Mouse (Mus musculus): ENCODE measurements at regions not wholly inside any gene's neighbourhood (a gene's known extent, or its start where the extent isn't known, plus 50 kb on each side); places are given as distances from the start of the nearest gene placed in this dataset.

- no peak overlapping the region for H3K9ac ChIP-seq (ENCODE audit: low read length)
- H3K4me3 ChIP-seq (ENCODE audit: low read length), result no peak overlapping the region
- H3K4me1 ChIP-seq (replicated peaks; ENCODE audit: control insufficient read depth, insufficient read depth, low read length), result no peaks in the 10 kb centered on the region
- H3K36me3 ChIP-seq (ENCODE audit: control insufficient read depth, insufficient read depth, low read length), result no peaks in the 10 kb centered on the region
- H3K9me3 ChIP-seq (ENCODE audit: control insufficient read depth, low read length), result no peaks in the 10 kb centered on the region
- no peaks in the 10 kb centered on the region for H3K27me3 ChIP-seq (ENCODE audit: control insufficient read depth, insufficient read depth, low read depth, low read length)
- H3K27ac ChIP-seq (ENCODE audit: low read length), result no peak overlapping the region
- no peak for ATAC-seq (ENCODE audit: low read depth)
- H3K4me2 ChIP-seq (ENCODE audit: low read depth, low read length), result no peak overlapping the region
- WGBS, result 78% methylated on average over 3 of the region's 3 CpGs
Measured at GRCm38 (mm10) chr5:33519394-33519793, 85.6 kb upstream of the Nkx1-1 start.

GRCm38 (mm10) chr5:33518860-33519259 is 85.1 kb upstream of the Nkx1-1 start:
- WGBS, result 22% methylated on average over 6 of the region's 6 CpGs

GRCm38 (mm10) chr5:33517625-33518024 is 83.8 kb upstream of the Nkx1-1 start:
- Histone ChIP-seq H3K36me3 (ENCODE audit: control insufficient read depth, insufficient read depth, low read length) (no peaks in the 10 kb centered on the region), H3K4me2 (ENCODE audit: low read depth, low read length) (no peak overlapping the region), H3K9me3 (ENCODE audit: control insufficient read depth, low read length) (no peaks in the 10 kb centered on the region), H3K4me1 (replicated peaks; ENCODE audit: control insufficient read depth, insufficient read depth, low read length) (no peaks in the 10 kb centered on the region), H3K9ac (ENCODE audit: low read length) (no peak overlapping the region), H3K4me3 (ENCODE audit: low read length) (no peak overlapping the region), H3K27ac (ENCODE audit: low read length) (no peak overlapping the region), H3K27me3 (ENCODE audit: control insufficient read depth, insufficient read depth, low read depth, low read length) (no peaks in the 10 kb centered on the region)
- WGBS, result 51% methylated on average over 8 of the region's 8 CpGs
- no peak for ATAC-seq (ENCODE audit: low read depth)

More at GRCm38 (mm10) chr5:33518860-33519259, 85.1 kb upstream of the Nkx1-1 start:
- Histone ChIP-seq H3K27ac (ENCODE audit: low read length) (no peak overlapping the region), H3K9ac (ENCODE audit: low read length) (no peak overlapping the region), H3K4me2 (ENCODE audit: low read depth, low read length) (no peak overlapping the region), H3K36me3 (ENCODE audit: control insufficient read depth, insufficient read depth, low read length) (no peaks in the 10 kb centered on the region), H3K27me3 (ENCODE audit: control insufficient read depth, insufficient read depth, low read depth, low read length) (no peaks in the 10 kb centered on the region), H3K4me1 (replicated peaks; ENCODE audit: control insufficient read depth, insufficient read depth, low read length) (no peaks in the 10 kb centered on the region), H3K4me3 (ENCODE audit: low read length) (no peak overlapping the region), H3K9me3 (ENCODE audit: control insufficient read depth, low read length) (no peaks in the 10 kb centered on the region)
- ATAC-seq (ENCODE audit: low read depth), result no peak

GRCm38 (mm10) chr5:33516211-33516610 is 82.4 kb upstream of the Nkx1-1 start:
- Histone ChIP-seq H3K36me3 (ENCODE audit: control insufficient read depth, insufficient read depth, low read length) (no peaks in the 10 kb centered on the region), H3K4me3 (ENCODE audit: low read length) (no peak overlapping the region), H3K4me1 (replicated peaks; ENCODE audit: control insufficient read depth, insufficient read depth, low read length) (no peaks in the 10 kb centered on the region), H3K27me3 (ENCODE audit: control insufficient read depth, insufficient read depth, low read depth, low read length) (no peaks in the 10 kb centered on the region), H3K4me2 (ENCODE audit: low read depth, low read length) (no peak overlapping the region), H3K9ac (ENCODE audit: low read length) (no peak overlapping the region), H3K9me3 (ENCODE audit: control insufficient read depth, low read length) (no peaks in the 10 kb centered on the region), H3K27ac (ENCODE audit: low read length) (no peak overlapping the region)
- ATAC-seq (ENCODE audit: low read depth), result no peak
- 87% methylated on average over 3 of the region's 3 CpGs for WGBS

GRCm38 (mm10) chr5:33512253-33512884 is 78.6 kb upstream of the Nkx1-1 start:
- WGBS, result 53% methylated on average over 22 of the region's 22 CpGs
- Histone ChIP-seq H3K27ac (ENCODE audit: low read length) (no peak overlapping the region), H3K4me3 (ENCODE audit: low read length) (no peak overlapping the region), H3K4me2 (ENCODE audit: low read depth, low read length) (no peak overlapping the region), H3K36me3 (ENCODE audit: control insufficient read depth, insufficient read depth, low read length) (no peaks in the 10 kb centered on the region), H3K4me1 (replicated peaks; ENCODE audit: control insufficient read depth, insufficient read depth, low read length) (no peaks in the 10 kb centered on the region), H3K9me3 (ENCODE audit: control insufficient read depth, low read length) (no peaks in the 10 kb centered on the region), H3K9ac (ENCODE audit: low read length) (no peak overlapping the region), H3K27me3 (ENCODE audit: control insufficient read depth, insufficient read depth, low read depth, low read length) (no peaks in the 10 kb centered on the region)
- ATAC-seq (ENCODE audit: low read depth), result no peak

GRCm38 (mm10) chr5:33511529-33512252 is 77.9 kb upstream of the Nkx1-1 start:
- Histone ChIP-seq H3K36me3 (ENCODE audit: control insufficient read depth, insufficient read depth, low read length) (no peaks in the 10 kb centered on the region), H3K27ac (ENCODE audit: low read length) (no peak overlapping the region), H3K4me3 (ENCODE audit: low read length) (no peak overlapping the region), H3K4me1 (replicated peaks; ENCODE audit: control insufficient read depth, insufficient read depth, low read length) (no peaks in the 10 kb centered on the region), H3K9me3 (ENCODE audit: control insufficient read depth, low read length) (no peaks in the 10 kb centered on the region), H3K4me2 (ENCODE audit: low read depth, low read length) (no peak overlapping the region), H3K9ac (ENCODE audit: low read length) (no peak overlapping the region), H3K27me3 (ENCODE audit: control insufficient read depth, insufficient read depth, low read depth, low read length) (no peaks in the 10 kb centered on the region)
- WGBS, result 69% methylated on average over 25 of the region's 25 CpGs
- ATAC-seq (ENCODE audit: low read depth), result no peak

GRCm38 (mm10) chr5:33505786-33506185 is 72.0 kb upstream of the Nkx1-1 start:
- H3K36me3 ChIP-seq (ENCODE audit: control insufficient read depth, insufficient read depth, low read length), result no peaks in the 10 kb centered on the region
- no peak overlapping the region for H3K27ac ChIP-seq (ENCODE audit: low read length)
- no peaks in the 10 kb centered on the region for H3K27me3 ChIP-seq (ENCODE audit: control insufficient read depth, insufficient read depth, low read depth, low read length)
- H3K4me3 ChIP-seq (ENCODE audit: low read length), result no peak overlapping the region
- no peak for ATAC-seq (ENCODE audit: low read depth)
- no peaks in the 10 kb centered on the region for H3K4me1 ChIP-seq (replicated peaks; ENCODE audit: control insufficient read depth, insufficient read depth, low read length)
- 31% methylated on average over 13 of the region's 13 CpGs for WGBS
- H3K9me3 ChIP-seq (ENCODE audit: control insufficient read depth, low read length), result no peaks in the 10 kb centered on the region
- H3K4me2 ChIP-seq (ENCODE audit: low read depth, low read length), result no peak overlapping the region
- no peak overlapping the region for H3K9ac ChIP-seq (ENCODE audit: low read length)

- Histone ChIP-seq H3K36me3 (ENCODE audit: control insufficient read depth, insufficient read depth, low read length) (no peaks in the 10 kb centered on the region), H3K27me3 (ENCODE audit: control insufficient read depth, insufficient read depth, low read depth, low read length) (no peaks in the 10 kb centered on the region), H3K4me3 (ENCODE audit: low read length) (no peak overlapping the region), H3K4me2 (ENCODE audit: low read depth, low read length) (no peak overlapping the region), H3K9me3 (ENCODE audit: control insufficient read depth, low read length) (no peaks in the 10 kb centered on the region), H3K9ac (ENCODE audit: low read length) (no peak overlapping the region), H3K4me1 (replicated peaks; ENCODE audit: control insufficient read depth, insufficient read depth, low read length) (no peaks in the 10 kb centered on the region), H3K27ac (ENCODE audit: low read length) (no peak overlapping the region)
- ATAC-seq (ENCODE audit: low read depth), result no peak
- 54% methylated on average over 23 of the region's 23 CpGs for WGBS
Measured at GRCm38 (mm10) chr5:33501735-33502495, 68.1 kb upstream of the Nkx1-1 start.

GRCm38 (mm10) chr5:33501211-33501610 is 67.4 kb upstream of the Nkx1-1 start:
- H3K9me3 ChIP-seq (ENCODE audit: control insufficient read depth, low read length), result no peaks in the 10 kb centered on the region
- no peaks in the 10 kb centered on the region for H3K36me3 ChIP-seq (ENCODE audit: control insufficient read depth, insufficient read depth, low read length)
- H3K4me1 ChIP-seq (replicated peaks; ENCODE audit: control insufficient read depth, insufficient read depth, low read length), result no peaks in the 10 kb centered on the region
- no peaks in the 10 kb centered on the region for H3K27me3 ChIP-seq (ENCODE audit: control insufficient read depth, insufficient read depth, low read depth, low read length)
- H3K4me3 ChIP-seq (ENCODE audit: low read length), result no peak overlapping the region
- WGBS, result 43% methylated on average over 7 of the region's 7 CpGs
- no peak overlapping the region for H3K4me2 ChIP-seq (ENCODE audit: low read depth, low read length)
- H3K9ac ChIP-seq (ENCODE audit: low read length), result no peak overlapping the region
- ATAC-seq (ENCODE audit: low read depth), result no peak
- no peak overlapping the region for H3K27ac ChIP-seq (ENCODE audit: low read length)
